Mouse (Mus musculus) midbrain, postnatal 0 days (tissue): ENCODE measurements at regions not wholly inside any gene's neighbourhood (a gene's known extent, or its start where the extent isn't known, plus 50 kb on each side); places are given as distances from the start of the nearest gene placed in this dataset.
"Not testable (repeated sequence)": the region's sequence is repeated elsewhere in the genome, so short reads cannot be mapped to it uniquely, and the experiment has no call there.

Experiments
- ATAC-seq: fragments of 200-750 bp; cut with Nextera tagmentation; 2 replicates; pipeline ENCODE4 v1.8.0; 2017; ENCODE audit warnings: moderate number of reproducible peaks, mild to moderate bottlenecking, moderate TSS enrichment, moderate library complexity; ENCODE audit not compliant: low FRiP score
- DNase-seq: peaks from one replicate; pipeline ENCODE4 v3.0.0-alpha.2; 2015; ENCODE audit warnings: low spot score
- H3K27ac ChIP-seq: fragments of 300-500 bp; sonication (generic); 2 replicates; pipeline ENCODE4 v1.5.1; 2014; ENCODE audit warnings: low read depth, mild to moderate bottlenecking, low read length, mixed read lengths
- H3K27me3 ChIP-seq: fragments of 300-500 bp; sonication (generic); 2 replicates; pipeline ENCODE4 v1.6.1; 2014; ENCODE audit warnings: low read length, control low read depth, mixed read lengths; ENCODE audit not compliant: insufficient read depth
- H3K36me3 ChIP-seq: fragments of 300-500 bp; sonication (generic); 2 replicates; pipeline ENCODE4 v1.6.1; 2014; ENCODE audit warnings: low read length, control low read depth, mixed read lengths; ENCODE audit not compliant: insufficient read depth
- H3K4me1 ChIP-seq: fragments of 300-500 bp; sonication (generic); 2 replicates; pipeline ENCODE4 v1.6.1; 2014; ENCODE audit warnings: mild to moderate bottlenecking, control low read depth, antibody characterized with exemption, low read length, mixed read lengths; ENCODE audit not compliant: insufficient read depth
- H3K4me2 ChIP-seq: fragments of 300-500 bp; sonication (generic); 2 replicates; pipeline ENCODE4 v1.6.1; 2014; ENCODE audit warnings: low read depth, mild to moderate bottlenecking, low read length, mixed read lengths; ENCODE audit not compliant: poor library complexity, severe bottlenecking
- H3K4me3 ChIP-seq: fragments of 300-500 bp; sonication (generic); 2 replicates; pipeline ENCODE4 v1.5.1; 2014; ENCODE audit warnings: low read depth, mild to moderate bottlenecking, low read length, moderate library complexity
- H3K9ac ChIP-seq: fragments of 300-500 bp; sonication (generic); replicated peaks from 2 replicates; pipeline ENCODE4 v1.6.1; 2014; ENCODE audit warnings: mild to moderate bottlenecking, low read length, moderate library complexity, mixed read lengths; ENCODE audit not compliant: poor library complexity, severe bottlenecking
- H3K9me3 ChIP-seq: fragments of 300-500 bp; sonication (generic); 2 replicates; pipeline ENCODE4 v1.6.1; 2016; ENCODE audit warnings: low read length, control low read depth
- CTCF ChIP-seq: IDR thresholded peaks from 2 replicates; pipeline ENCODE4 v1.5.1; 2016; ENCODE audit warnings: antibody characterized with exemption, mild to moderate bottlenecking
- WGBS: fragments of 180-500 bp; shearing (Covaris S2); extraction: QIAGEN DNeasy Blood & Tissue Kit; methylation state at CpG from one replicate; pipeline ENCODE4 v1.1.7; 2014; 5-methylcytosine and 5-hydroxymethylcytosine counted together

DNA sequence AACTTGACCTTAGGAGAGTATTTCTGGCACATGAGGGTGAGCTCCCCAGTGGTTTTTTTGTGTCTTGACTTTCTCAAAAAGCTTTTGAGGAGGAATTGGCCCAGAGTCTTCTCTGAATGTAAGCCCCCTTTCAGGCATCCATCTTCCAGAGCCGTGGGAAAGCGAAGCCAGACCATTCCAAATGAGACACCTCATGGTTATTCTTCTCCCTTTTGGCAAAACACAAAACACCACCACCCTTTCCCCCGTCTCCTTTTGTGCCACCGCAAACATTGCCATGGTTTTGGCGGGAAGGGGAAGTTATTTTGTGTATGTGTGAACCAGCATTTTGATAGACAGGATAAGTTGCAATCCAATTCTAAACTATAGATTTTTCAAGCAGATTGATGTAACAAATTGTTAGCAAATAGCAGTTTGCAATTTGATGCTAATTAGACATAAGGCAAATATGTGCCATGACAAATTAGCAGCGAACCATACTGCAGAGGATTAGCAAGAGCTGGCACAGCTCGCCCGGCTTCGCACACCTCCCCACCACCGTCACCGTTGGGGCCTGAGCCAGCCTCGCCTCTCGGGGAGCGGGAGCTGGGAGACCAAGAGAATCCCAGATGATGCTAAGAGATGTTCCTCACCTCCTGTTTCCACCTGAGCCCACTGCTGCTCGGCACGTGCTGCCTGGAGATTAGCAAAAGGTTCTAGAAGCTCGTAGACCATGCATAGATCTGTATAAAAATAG, 404.9 kb upstream of the Zfp507 start:
- H3K27me3 ChIP-seq, result no peaks in the 10 kb centered on the region
- ATAC-seq (no peak), DNase-seq (peak; percentile 48)
- H3K27ac ChIP-seq, result no peak overlapping the region
- H3K4me1 ChIP-seq, result no peaks in the 10 kb centered on the region
- TF ChIP-seq CTCF, result no peak
- H3K4me3 ChIP-seq, result no peak overlapping the region
- WGBS, result 55% methylated on average over 17 of the region's 17 CpGs
- H3K9ac ChIP-seq, result no peak overlapping the region
- no peaks in the 10 kb centered on the region for H3K36me3 ChIP-seq
- 0 out of 2 replicates have a peak, but pooled peaks cover 3% of the 10 kb centered on the region for H3K9me3 ChIP-seq
- no peak overlapping the region for H3K4me2 ChIP-seq

DNA sequence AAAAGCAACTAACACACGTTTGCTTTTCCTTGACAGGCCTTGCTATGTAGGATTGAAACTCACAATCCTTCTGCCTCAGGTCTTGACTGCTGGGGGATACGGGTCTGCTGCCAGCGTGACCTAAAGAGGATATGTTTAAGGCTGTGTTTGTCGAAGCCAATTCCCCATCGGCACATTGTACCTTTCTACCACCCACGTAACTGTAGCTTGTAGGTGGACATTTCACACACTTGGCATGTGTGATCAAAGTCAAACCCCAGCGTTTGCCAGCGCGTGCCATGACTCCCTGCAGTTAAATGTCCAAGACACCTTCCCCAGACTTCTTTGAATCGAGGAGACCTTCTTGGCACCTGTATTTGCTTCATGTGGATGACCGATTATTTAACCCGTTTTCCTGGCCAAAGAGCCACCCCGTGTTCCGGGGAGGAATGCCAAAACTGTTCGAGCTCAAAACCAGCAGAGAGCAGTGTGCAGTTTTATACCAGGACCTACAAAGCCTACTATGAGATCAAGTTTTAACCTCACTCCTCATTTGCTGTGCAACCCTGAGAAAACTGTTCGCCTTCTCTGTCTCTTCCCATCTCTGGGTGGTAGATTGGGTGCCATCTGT, 395.4 kb upstream of the Zfp507 start:
- WGBS, result 89% methylated on average over 16 of the region's 16 CpGs
- Histone ChIP-seq H3K4me3 (no peak overlapping the region), H3K4me2 (no peak overlapping the region), H3K36me3 (no peaks in the 10 kb centered on the region), H3K9ac (no peak overlapping the region), H3K27ac (no peak overlapping the region), H3K27me3 (no peaks in the 10 kb centered on the region), H3K9me3 (no peaks in the 10 kb centered on the region), H3K4me1 (no peaks in the 10 kb centered on the region)
- TF ChIP-seq CTCF, result no peak
- ATAC-seq (no peak), DNase-seq (no peak)

DNA sequence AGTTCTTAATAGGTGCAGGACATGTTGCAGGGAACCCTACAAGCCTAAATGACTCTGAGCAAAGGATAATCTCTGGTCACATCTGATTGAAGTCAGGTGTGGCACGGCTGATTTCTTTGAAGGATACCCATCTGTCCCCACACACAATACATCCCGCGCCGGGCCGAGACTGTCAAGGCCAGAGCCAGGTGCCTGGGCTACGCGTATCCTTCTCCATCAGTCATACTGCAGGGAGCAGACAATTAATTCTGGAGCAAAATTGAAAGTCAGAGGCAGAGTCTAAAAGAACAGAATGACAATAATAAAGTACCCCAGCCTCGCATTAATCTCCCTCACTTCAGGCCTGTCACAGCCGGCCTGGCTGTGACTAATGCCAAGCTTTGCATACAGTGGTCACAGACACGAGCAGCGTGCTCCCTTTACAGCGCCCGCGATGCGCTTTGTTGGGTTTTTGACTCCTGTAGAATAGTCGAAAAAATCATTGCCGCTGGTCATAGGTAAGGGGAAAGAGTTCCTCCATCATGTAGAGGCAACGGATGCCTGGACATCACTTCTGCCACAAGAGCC, 393.4 kb upstream of the Zfp507 start:
- 63% methylated on average over 18 of the region's 18 CpGs for WGBS
- no peak for ATAC-seq
- peak; percentile 10 for DNase-seq
- no peaks in the 10 kb centered on the region for H3K4me1 ChIP-seq
- no peak overlapping the region for H3K9ac ChIP-seq
- H3K4me2 ChIP-seq, result no peak overlapping the region
- H3K4me3 ChIP-seq, result no peak overlapping the region
- no peak overlapping the region for H3K27ac ChIP-seq
- H3K27me3 ChIP-seq, result no peaks in the 10 kb centered on the region
- no peaks in the 10 kb centered on the region for H3K9me3 ChIP-seq
- H3K36me3 ChIP-seq, result no peaks in the 10 kb centered on the region
- TF ChIP-seq CTCF, result no peak

DNA sequence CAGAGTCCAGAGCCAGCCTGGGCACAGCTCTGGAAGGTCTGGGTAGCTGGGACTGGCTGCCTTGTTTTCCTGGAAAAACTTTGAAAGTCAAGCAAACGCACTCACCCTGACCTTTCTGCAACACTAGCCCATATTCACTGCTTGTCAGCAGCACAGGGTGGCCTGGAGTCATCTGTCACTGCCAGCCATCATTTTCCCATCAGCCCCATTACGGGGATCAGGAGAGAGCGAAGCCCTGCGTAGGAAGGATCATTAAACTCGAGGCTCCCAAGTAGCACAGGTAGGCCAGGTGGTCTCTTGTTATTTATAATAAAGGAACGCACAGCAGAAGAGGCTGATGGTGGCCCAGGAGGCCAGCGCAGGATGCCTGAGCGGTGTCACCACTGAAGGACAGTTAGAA, 389.8 kb upstream of the Zfp507 start:
- no peak for ATAC-seq
- Histone ChIP-seq H3K27ac (no peak overlapping the region), H3K4me1 (no peaks in the 10 kb centered on the region), H3K27me3 (no peaks in the 10 kb centered on the region), H3K9ac (no peak overlapping the region), H3K4me2 (no peak overlapping the region), H3K36me3 (no peaks in the 10 kb centered on the region), H3K4me3 (no peak overlapping the region), H3K9me3 (no peaks in the 10 kb centered on the region)
- 86% methylated on average over 8 of the region's 8 CpGs for WGBS
- no peak for TF ChIP-seq CTCF
- DNase-seq, result no peak

DNA sequence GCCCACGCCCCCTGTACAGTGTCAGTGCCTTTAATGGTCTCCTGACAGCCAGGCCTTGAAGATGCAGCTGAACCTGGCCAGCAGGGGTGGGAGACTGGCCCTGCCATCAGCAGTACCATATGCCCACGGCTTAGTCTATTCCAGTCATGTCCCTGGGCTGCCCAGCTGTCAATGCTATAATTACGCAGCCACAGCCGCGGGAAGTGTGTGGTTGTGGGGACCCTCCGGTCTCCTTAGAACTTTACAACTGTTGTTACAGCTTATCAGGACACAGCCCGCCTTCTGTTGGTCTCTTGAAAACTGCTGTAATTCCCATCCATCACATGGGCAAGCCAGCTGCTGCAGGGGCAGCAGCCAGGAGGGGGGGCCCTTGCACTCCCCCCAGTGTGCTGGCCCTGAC, 375.1 kb upstream of the Zfp507 start:
- H3K36me3 ChIP-seq, result no peaks in the 10 kb centered on the region
- no peak overlapping the region for H3K27ac ChIP-seq
- no peak overlapping the region for H3K4me2 ChIP-seq
- H3K9ac ChIP-seq, result no peak overlapping the region
- H3K4me3 ChIP-seq, result no peak overlapping the region
- no peak for TF ChIP-seq CTCF
- WGBS, result 80% methylated on average over 7 of the region's 7 CpGs
- no peaks in the 10 kb centered on the region for H3K27me3 ChIP-seq
- ATAC-seq, result no peak
- no peak for DNase-seq
- no peaks in the 10 kb centered on the region for H3K9me3 ChIP-seq
- H3K4me1 ChIP-seq, result no peaks in the 10 kb centered on the region

DNA sequence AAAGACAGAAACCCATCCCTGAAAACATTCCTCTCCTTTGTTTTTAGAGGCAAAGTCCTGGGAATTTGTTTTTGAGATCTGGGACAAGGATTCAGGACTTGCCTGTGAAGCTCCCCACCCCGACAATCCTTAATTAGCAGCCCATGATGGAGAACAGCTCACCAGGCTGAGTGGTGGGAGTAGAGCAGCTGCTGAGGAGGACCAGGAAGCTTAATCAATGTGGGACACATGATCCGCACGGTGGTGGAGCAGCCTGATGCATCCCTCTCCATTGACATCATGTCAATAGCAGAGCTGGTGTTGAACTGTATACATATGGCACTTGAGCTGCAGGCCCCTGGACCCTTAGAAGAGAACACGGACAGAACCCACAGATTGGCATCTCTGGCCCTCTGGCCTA, 372.5 kb upstream of the Zfp507 start:
- Histone ChIP-seq H3K36me3 (no peaks in the 10 kb centered on the region), H3K4me3 (no peak overlapping the region), H3K4me1 (no peaks in the 10 kb centered on the region), H3K9me3 (no peaks in the 10 kb centered on the region), H3K27ac (no peak overlapping the region), H3K9ac (no peak overlapping the region), H3K27me3 (no peaks in the 10 kb centered on the region), H3K4me2 (no peak overlapping the region)
- DNase-seq, result no peak
- WGBS, result 94% methylated on average over 4 of the region's 4 CpGs
- TF ChIP-seq CTCF, result no peak
- ATAC-seq, result no peak

DNA sequence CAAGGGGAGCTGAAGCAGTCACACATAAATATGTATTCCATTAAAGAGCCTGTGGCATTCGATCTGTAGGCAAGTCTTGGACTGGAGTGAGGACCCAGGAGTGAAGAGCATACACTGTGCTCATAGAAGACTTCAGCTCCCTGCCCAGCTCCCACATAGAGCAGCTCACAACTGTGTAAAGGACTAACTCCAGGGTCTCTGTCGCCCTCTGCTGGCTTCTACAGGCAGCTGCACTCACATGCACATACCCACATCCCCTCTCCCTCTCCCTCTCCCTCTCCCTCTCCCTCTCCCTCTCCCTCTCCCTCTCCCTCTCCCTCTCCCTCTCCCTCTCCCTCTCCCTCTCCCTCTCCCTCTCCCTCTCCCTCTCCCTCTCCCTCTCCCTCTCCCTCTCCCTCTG, 369.7 kb upstream of the Zfp507 start:
- WGBS, result 55% methylated on average over 2 of the region's 2 CpGs
- not testable (repeated sequence) for ATAC-seq, H3K9ac ChIP-seq, H3K9me3 ChIP-seq, H3K4me3 ChIP-seq, H3K4me1 ChIP-seq, H3K4me2 ChIP-seq, H3K36me3 ChIP-seq, H3K27me3 ChIP-seq, DNase-seq, H3K27ac ChIP-seq
